In the genomic region with DNA sequence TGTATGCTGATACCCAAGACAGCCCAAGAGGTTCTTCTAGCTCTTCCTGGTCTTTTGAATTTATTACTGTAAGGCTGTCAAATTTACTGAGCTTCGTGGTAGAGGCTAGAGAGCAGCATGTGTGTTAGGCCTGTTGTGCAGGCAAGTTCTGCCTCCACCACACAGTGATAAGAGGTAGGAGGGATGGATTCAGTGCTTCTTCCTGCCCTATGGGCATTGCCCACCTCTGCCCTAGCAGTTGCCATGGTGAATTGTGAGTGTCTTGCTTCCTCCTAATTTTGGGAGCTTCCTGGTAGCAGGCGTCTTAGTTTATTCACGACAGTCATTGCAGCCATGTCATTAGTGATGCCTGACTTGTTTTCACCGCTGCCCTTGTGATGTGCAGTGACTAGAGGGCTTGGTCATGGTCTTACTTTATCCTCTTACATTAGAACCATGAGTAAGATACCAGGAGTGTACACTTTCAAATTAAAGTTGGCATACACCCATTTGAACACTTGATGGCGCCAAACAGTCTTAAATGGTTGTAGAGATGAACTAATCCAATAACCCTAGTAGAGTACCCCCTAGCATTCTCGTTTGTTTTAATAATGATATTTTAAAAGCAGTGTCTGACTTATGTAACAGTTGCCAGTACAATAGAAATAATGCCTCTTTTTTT, we compare ENCODE assay signal across 7 mouse cellular contexts. TPM values are rescaled to one million over a fixed set of nuclear protein-coding genes. Genes with fewer than 3 reads are reported as not detected.
DNase-seq lines count a peak whose midpoint lies in the region; ATAC-seq and TF ChIP-seq lines count a peak whose summit lies in the region.

No protein-coding gene starts in this region.

- 22% methylated on average over 6 of the region's 6 CpGs for WGBS in midbrain, embryonic 14.5 days

- no peak overlapping the region for H3K27ac ChIP-seq in ES-E14 (ENCODE audit: insufficient read depth, low read depth, low read length, poor library complexity, severe bottlenecking)
- no peak overlapping the region for H3K27ac ChIP-seq in midbrain, embryonic 14.5 days (replicated peaks; ENCODE audit: low read depth, low read length)

- peak; percentile 77 for ATAC-seq in midbrain, embryonic 14.5 days (ENCODE audit: low FRiP score, low TSS enrichment)

- no peaks in the 10 kb centered on the region for H3K4me1 ChIP-seq in ES-E14 (ENCODE audit: control insufficient read depth in 2 of 2, insufficient read depth in 2 of 2, low read length in 2 of 2, poor library complexity in 1 of 2)
- H3K4me1 ChIP-seq in midbrain, embryonic 14.5 days (ENCODE audit: control insufficient read depth, insufficient read depth, low read length): no peaks in the 10 kb centered on the region

- peak; percentile 52 to 63 for DNase-seq in left cerebral cortex, adult 18-20 months (ENCODE audit: low spot score in 2 of 2)
- no peak for DNase-seq in left cerebral cortex, adult 8-10 months (ENCODE audit: low spot score in 2 of 2)
- DNase-seq in ES-E14 (ENCODE audit: low read depth, low spot score): peak; percentile 34
- DNase-seq in c-Kit-positive CD71-positive TER-119-negative erythroid progenitor cells, embryonic 14.5 days (ENCODE audit: low read depth): peak; percentile 41
- peak; percentile 43 to 76 for DNase-seq in frontal cortex, postnatal 36 days (ENCODE audit: low spot score in 2 of 2)
- DNase-seq in layer of hippocampus, adult 9-10 months (ENCODE audit: low spot score): peak; percentile 83
- peak; percentile 93 for DNase-seq in midbrain, embryonic 14.5 days

- H3K27me3 ChIP-seq in midbrain, embryonic 14.5 days (ENCODE audit: control insufficient read depth, insufficient read depth, low read length): no peaks in the 10 kb centered on the region

- H3K36me3 ChIP-seq in ES-E14 (ENCODE audit: control insufficient read depth, insufficient read depth, low read length, poor library complexity, severe bottlenecking): peaks cover 13% of the 10 kb centered on the region
- peaks cover 48% of the 10 kb centered on the region for H3K36me3 ChIP-seq in midbrain, embryonic 14.5 days (ENCODE audit: control insufficient read depth, insufficient read depth, low read length)

- H3K4me3 ChIP-seq in ES-E14 (ENCODE audit: insufficient read depth in 1 of 2, low read depth in 1 of 2, low read length in 2 of 2, poor library complexity in 1 of 2, severe bottlenecking in 1 of 2): no peak overlapping the region
- H3K4me3 ChIP-seq in midbrain, embryonic 14.5 days (replicated peaks; ENCODE audit: low read depth, low read length): no peak overlapping the region

- H3K9ac ChIP-seq in ES-E14 (ENCODE audit: insufficient read depth, low read depth, low read length, poor library complexity, severe bottlenecking): no peak overlapping the region
- H3K9ac ChIP-seq in midbrain, embryonic 14.5 days (replicated peaks; ENCODE audit: low read length): no peak overlapping the region

- no peaks in the 10 kb centered on the region for H3K9me3 ChIP-seq in ES-E14 (ENCODE audit: control insufficient read depth, insufficient read depth, low read depth, low read length)
- no peaks in the 10 kb centered on the region for H3K9me3 ChIP-seq in midbrain, embryonic 14.5 days (ENCODE audit: control insufficient read depth, low read length)

- no peak overlapping the region for H3K4me2 ChIP-seq in midbrain, embryonic 14.5 days (ENCODE audit: low read length)

- in situ Hi-C loops in ES-E14 (cut with MboI; ENCODE audit: low sequenced_read_pairs in 2 of 2, unreplicated experiment in 2 of 2): no loop called here

TF ChIP-seq in ES-E14, 5 proteins besides CTCF, POLR2A, EP300 and RAD21:
- TF ChIP-seq ZC3H11A (IDR thresholded peaks at IDR 0.05; ENCODE audit: borderline replicate concordance, low read depth, low read length): peak; percentile 81; the same call in 1 of the 2 replicates
- TF ChIP-seq ZNF384 (IDR thresholded peaks at IDR 0.05; ENCODE audit: low read depth, low read length): no peak
TF ChIP-seq in ES-E14: peak in this region for 1.

RNA-seq across cellular contexts. Expression of a gene that starts 25.3 kb away (rescaled TPM):
- total RNA-seq in left cerebral cortex, adult 18-20 months (2021): 10 to 100 TPM; 26.8 to 28.3 TPM
- total RNA-seq in left cerebral cortex, adult 8-10 months (2022): 10 to 100 TPM; 25.4 to 27.5 (median 26.7) TPM
- total RNA-seq in ES-E14 (2012; rRNA removed): 17.9 and 19.6 TPM in 2 replicates
- 20.1 and 22.9 TPM in 2 replicates for polyA plus RNA-seq in midbrain, embryonic 14.5 days (2014; fragmentation: Nextera tagmentation; extraction: Ambion mirVana)

RNA-seq across cellular contexts. Expression of a gene that starts 40.4 kb away (rescaled TPM):
- total RNA-seq in left cerebral cortex, adult 18-20 months (2021): under 1 TPM in 1 of 2 experiments, not detected in 1; 0.12 TPM
- total RNA-seq in left cerebral cortex, adult 8-10 months (2022): under 1 TPM; 0.13 to 0.32 (median 0.27) TPM
- total RNA-seq in ES-E14 (2012; rRNA removed): 0.11 and 0.36 TPM in 2 replicates
- 10.5 and 19.4 TPM in 2 replicates for polyA plus RNA-seq in midbrain, embryonic 14.5 days (2014; fragmentation: Nextera tagmentation; extraction: Ambion mirVana)

Comparison
In these comparisons a context has a peak if more than half of its experiments do, and no peak if none do; other contexts are left out.
1. DNase-seq: peak in left cerebral cortex, adult 18-20 months (2 of 2), ES-E14 (single experiment), c-Kit-positive CD71-positive TER-119-negative erythroid progenitor cells, embryonic 14.5 days (single experiment), frontal cortex, postnatal 36 days (2 of 2), layer of hippocampus, adult 9-10 months (single experiment) and midbrain, embryonic 14.5 days (single experiment); none in left cerebral cortex, adult 8-10 months (0 of 2).